Mouse (Mus musculus) liver, postnatal 0 days (tissue): ENCODE results near the gene Txndc11.

ENCODE experiments used
- CTCF ChIP-seq: sonication (generic); IDR thresholded peaks from 2 replicates; pipeline ENCODE4 v1.5.1; 2016; ENCODE audit warnings: antibody characterized with exemption, low read depth
- EP300 ChIP-seq: IDR thresholded peaks from 2 replicates; pipeline ENCODE4 v1.6.1; 2016; ENCODE audit warnings: antibody characterized with exemption, low read depth, mild to moderate bottlenecking

- TF ChIP-seq CTCF (peak; percentile 93), EP300 (no peak)
Measured at GRCm38 (mm10) chr16:11035790-11036431, 98.5 kb downstream of the Txndc11 start.
